Mouse (Mus musculus) embryo, embryonic 11 days (tissue): ENCODE measurements around the gene Zfp457.
"Not testable (repeated sequence)": the region's sequence is repeated elsewhere in the genome, so short reads cannot be mapped to it uniquely, and the experiment has no call there.

Source experiments
- DNase-seq: peaks from one replicate; pipeline ENCODE4 v3.0.0-alpha.2; 2015

Gene Zfp457

GRCm38 (mm10) chr13:67305822-67306672, at the start of gene Zfp457:
TSS of gene Zfp457 (minus strand) at chr13:67306485.
- DNase-seq, result peak; percentile 92

GRCm38 (mm10) chr13:67351854-67352253, 45.6 kb upstream of the Zfp457 start:
- DNase-seq, result no peak

GRCm38 (mm10) chr13:67343422-67343821, 37.1 kb upstream of the Zfp457 start:
- DNase-seq, result no peak

- DNase-seq, result peak; percentile 2
Measured at GRCm38 (mm10) chr13:67332877-67333276, 26.6 kb upstream of the Zfp457 start.

DNA sequence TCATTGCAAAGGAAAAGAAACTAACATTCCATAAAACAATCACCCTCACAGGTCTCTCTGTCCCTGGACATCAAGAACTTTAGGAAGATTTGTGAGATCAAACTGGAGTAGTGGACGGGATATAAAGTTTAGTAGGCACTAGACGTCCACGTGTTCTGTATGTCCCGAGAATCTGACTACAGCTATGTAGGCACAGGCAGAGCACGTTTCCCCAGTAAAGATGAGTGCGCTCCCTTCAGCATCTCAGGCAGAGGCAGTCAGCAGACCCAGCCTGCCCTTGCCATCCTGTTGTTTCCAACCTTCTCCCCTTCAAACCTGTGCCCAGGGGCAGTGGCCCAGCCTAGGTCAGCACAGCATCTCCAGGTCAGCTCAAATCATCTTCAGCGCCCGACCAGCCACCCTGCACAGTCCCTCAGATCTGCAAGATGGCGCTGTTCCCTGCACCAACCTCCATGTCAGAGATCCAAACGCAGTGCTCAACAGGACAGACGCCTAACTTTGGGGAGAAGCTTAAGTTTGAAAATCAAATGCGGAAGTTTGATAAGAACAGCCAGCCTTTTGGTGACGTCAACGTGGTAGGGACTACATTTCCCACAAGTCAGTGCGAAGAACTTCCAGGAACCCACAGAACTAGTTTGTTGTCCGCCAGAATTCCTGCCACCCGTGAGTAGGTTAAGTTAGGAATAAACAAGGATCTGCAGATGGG, 25.9 kb upstream of the Zfp457 start, which contains the start of gene Zfp595:
TSS of gene Zfp595 (minus strand) at position 552 of the 706 bp plus-strand sequence.
- DNase-seq, result peak; percentile 87

DNA sequence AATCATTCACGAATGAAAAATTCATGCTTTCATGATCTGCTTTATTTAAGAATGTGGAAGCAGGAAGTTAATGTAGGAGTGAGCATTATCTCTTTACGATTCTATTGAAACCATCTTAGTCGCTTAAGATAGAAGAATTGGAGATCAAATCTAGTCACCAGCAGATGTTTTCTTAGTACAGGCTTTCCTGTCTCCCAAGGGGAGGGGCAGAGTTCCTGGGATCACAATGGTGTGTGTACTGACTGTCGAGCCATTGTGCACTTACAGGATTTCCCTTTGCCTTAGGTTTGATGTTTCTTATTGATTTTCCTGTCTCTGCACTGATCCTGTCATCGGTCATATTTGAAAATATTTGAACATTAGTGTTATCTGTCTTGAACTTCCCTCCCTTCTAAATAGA, 433 bp upstream of the Zfp457 start:
- DNase-seq, result peak; percentile 26

- peak; percentile 24 for DNase-seq
Measured at GRCm38 (mm10) chr13:67278314-67278713, 28.0 kb downstream of the Zfp457 start, which contains the start of gene Zfp458. TSS of gene Zfp458 (minus strand) at chr13:67278466.

DNA sequence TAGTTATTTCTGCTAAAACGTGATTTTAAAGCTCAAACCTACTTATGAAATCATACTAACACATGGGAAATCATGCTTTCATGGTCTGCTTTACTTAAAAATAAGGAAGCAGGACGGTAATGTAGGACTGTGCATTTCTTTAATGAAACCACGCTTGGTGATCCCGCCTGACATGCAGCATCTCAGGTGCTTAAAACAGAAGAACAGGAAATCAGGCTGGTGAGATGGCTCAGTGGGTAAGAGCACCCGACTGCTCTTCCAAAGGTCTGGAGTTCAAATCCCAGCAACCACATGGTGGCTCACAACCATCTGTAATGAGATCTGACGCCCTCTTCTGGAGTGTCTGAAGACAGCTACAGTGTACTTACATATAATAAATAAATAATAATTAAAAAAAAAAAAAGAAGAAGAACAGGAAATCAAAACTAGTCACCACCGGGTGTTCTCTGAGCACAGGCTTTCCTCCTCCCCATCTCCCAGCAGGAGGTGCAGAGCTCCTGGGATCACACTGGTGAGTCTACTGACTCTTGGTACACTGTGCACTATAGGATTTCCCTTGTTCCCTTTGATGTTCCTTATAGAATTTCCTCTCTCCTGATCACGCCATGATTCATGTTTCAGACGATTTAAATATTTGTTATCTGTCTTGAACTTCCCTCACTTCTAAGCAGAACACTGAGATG, 36.8 kb downstream of the Zfp457 start:
- DNase-seq, result not testable (repeated sequence)

DNA sequence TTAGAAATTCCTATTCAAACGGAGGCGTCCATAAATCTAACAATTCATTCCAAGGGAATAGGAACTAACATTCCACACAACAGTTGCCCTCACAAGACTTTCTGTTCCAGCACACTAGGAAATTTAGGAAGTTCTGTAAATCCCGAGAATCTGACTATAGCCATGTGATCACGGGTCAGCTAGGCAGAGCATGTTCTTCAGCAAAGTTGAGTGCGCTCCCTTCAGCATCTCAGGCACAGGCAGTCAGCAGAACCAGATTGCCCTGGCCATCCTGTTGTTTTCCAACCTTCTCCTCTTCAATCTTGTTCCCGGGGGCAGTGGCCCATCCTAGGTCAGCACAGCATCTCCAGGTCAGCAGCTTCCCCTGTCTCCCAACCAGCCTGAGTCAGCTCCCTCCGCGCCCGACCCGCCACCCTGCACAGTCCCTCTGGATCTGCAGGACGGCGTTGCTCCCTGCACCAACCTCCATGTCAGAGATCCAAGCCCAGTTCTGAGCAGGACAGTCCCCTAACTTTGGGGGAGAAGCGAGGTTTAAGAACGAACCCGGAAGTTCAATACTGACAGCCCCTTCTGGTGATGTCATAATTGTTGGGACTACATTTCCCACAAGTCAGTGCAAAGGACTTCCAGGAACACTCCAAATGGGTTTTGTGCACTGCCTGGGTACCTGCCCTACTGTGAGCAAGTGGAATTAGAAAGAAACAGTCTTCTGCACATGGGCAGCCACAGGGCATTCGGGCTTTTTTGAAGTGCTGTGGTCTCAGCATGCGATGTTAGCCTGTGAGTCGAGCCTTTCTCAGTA, 37.5 kb downstream of the Zfp457 start:
- DNase-seq, result peak; percentile 85
